Comparison of ENCODE assay signal across 8 mouse cellular contexts in the genomic region with DNA sequence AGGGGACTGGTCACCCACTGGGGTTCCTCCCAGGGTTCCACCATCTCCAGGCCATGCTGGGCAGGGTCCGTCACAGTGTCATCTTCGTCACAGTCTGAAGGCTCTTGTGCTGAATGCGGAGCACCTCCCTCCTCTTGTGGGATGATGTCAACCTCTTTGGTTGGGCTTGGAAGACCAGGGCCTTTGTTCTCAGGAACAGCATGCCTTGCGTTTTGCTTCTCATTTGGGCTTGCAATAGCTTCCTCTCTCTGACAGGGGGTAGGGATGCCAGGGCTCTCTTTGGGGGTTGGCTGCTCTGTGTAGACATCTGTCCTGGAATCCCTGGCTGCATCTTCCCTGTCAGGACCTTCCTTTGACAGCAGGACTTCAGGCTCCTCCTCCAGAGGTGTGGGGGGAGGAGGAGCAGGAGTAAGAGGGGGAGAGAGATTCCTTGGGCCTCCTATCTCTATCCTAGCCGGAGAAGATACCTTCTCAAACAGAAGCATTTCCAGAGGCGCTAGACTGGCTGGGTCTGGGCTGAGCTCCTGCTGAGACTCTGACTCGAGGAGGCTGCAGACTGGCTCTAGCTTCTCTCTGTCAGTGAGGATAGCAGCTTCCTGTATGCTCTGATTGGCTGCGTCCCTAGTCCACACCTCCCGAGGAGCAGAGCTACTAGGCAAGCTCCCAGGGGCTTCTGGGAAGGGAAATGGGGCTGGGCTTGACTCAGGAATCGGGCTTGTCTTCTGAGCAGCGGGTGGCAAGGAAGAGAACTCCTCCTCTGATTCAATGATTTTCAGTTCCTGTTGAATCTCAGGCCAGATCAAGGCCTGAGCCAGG. TPM values are rescaled to one million over a fixed set of nuclear protein-coding genes. Genes with fewer than 3 reads are reported as not detected.
DNase-seq lines count a peak whose midpoint lies in the region.

No protein-coding gene starts in this region.

- peak; percentile 63 for DNase-seq in layer of hippocampus, adult 11-12 months (ENCODE audit: low spot score)
- no peak for DNase-seq in layer of hippocampus, postnatal 25 days (ENCODE audit: extremely low spot score in 1 of 2, low spot score in 1 of 2)
- DNase-seq in MEL-GATA-1-ER (ENCODE audit: extremely low read depth, low read depth), result peak; percentile 71
- peak; percentile 35 to 54 for DNase-seq in cerebellum, postnatal 25 days
- peak; percentile 45 to 59 for DNase-seq in heart, postnatal 14 days
- DNase-seq in left cerebral cortex, postnatal 4 days, result peak; percentile 53
- DNase-seq in yolk sac, embryonic 10.5 days (ENCODE audit: low spot score), result peak; percentile 61
- DNase-seq in urinary bladder, postnatal 10 days (ENCODE audit: low spot score), result no peak

- intact Hi-C loops in heart, postnatal 14 days (cut with DNase I), result no loop called here
- intact Hi-C loops in left cerebral cortex, postnatal 4 days (cut with DNase I), result no loop called here

RNA-seq across cellular contexts. Expression of gene Tmem39a, which starts 44.7 kb away (rescaled TPM):
- 10 to 100 TPM; 16.9 to 23.5 TPM for total RNA-seq in layer of hippocampus, postnatal 25 days (2021)
- 10 to 100 TPM; 24.6 to 29.9 TPM for total RNA-seq in heart, postnatal 14 days (2021)
- total RNA-seq in left cerebral cortex, postnatal 4 days (2021), result 10 to 100 TPM; 26.2 to 27.2 TPM

RNA-seq across cellular contexts. Expression of gene Poglut1, which starts 53.1 kb away (rescaled TPM):
- 10 to 100 TPM; 44.7 to 48.6 TPM for total RNA-seq in layer of hippocampus, postnatal 25 days (2021)
- 10 to 100 TPM; 10.9 to 11.4 TPM for total RNA-seq in heart, postnatal 14 days (2021)
- 10 to 100 TPM; 33.3 to 35.5 TPM for total RNA-seq in left cerebral cortex, postnatal 4 days (2021)

Comparison
In these comparisons a context has a peak if more than half of its experiments do, and no peak if none do; other contexts are left out.
1. DNase-seq: peak in layer of hippocampus, adult 11-12 months (single experiment), MEL-GATA-1-ER (single experiment), cerebellum, postnatal 25 days (2 of 2), heart, postnatal 14 days (2 of 2), left cerebral cortex, postnatal 4 days (single experiment) and yolk sac, embryonic 10.5 days (single experiment); none in layer of hippocampus, postnatal 25 days (0 of 2) and urinary bladder, postnatal 10 days (single experiment).